Mouse (Mus musculus) limb, embryonic 11.5 days (tissue): ENCODE measurements around the gene Dlk2. TPM values are rescaled to one million over a fixed set of nuclear protein-coding genes. Genes with fewer than 3 reads are reported as not detected.

Experiments
- ATAC-seq: fragments of 200-750 bp; cut with Nextera tagmentation; 2 replicates; pipeline ENCODE4 v1.8.0; 2017; ENCODE audit warnings: low read depth; ENCODE audit not compliant: insufficient number of reproducible peaks, low FRiP score, low TSS enrichment
- DNase-seq: peaks from one replicate; pipeline ENCODE4 v3.0.0-alpha.2; 2015; ENCODE audit warnings: low spot score
- H3K27ac ChIP-seq: fragments of 300-500 bp; sonication (generic); replicated peaks from 2 replicates; pipeline ENCODE4 v1.5.1; 2014; ENCODE audit warnings: low read depth, mild to moderate bottlenecking, low read length
- H3K27me3 ChIP-seq: fragments of 300-500 bp; sonication (generic); 2 replicates; pipeline ENCODE4 v1.6.1; 2014; ENCODE audit warnings: mild to moderate bottlenecking, low read length, mixed read lengths; ENCODE audit not compliant: control insufficient read depth, insufficient read depth
- H3K36me3 ChIP-seq: fragments of 300-500 bp; sonication (generic); 2 replicates; pipeline ENCODE4 v1.6.1; 2014; ENCODE audit warnings: mild to moderate bottlenecking, low read length, moderate library complexity, mixed read lengths; ENCODE audit not compliant: control insufficient read depth, insufficient read depth
- H3K4me1 ChIP-seq: fragments of 300-500 bp; sonication (generic); 2 replicates; pipeline ENCODE4 v1.6.1; 2014; ENCODE audit warnings: low read length, mixed read lengths; ENCODE audit not compliant: control insufficient read depth, insufficient read depth
- H3K4me2 ChIP-seq: fragments of 300-500 bp; sonication (generic); 2 replicates; pipeline ENCODE4 v1.6.1; 2014; ENCODE audit warnings: low read depth, mild to moderate bottlenecking, moderate library complexity; ENCODE audit not compliant: severe bottlenecking
- H3K4me3 ChIP-seq: fragments of 300-500 bp; sonication (generic); 2 replicates; pipeline ENCODE4 v1.5.1; 2014; ENCODE audit warnings: low read depth, low read length
- H3K9ac ChIP-seq: fragments of 300-500 bp; sonication (generic); 2 replicates; pipeline ENCODE4 v1.6.1; 2014; ENCODE audit warnings: mild to moderate bottlenecking, low read length
- H3K9me3 ChIP-seq: fragments of 300-500 bp; sonication (generic); 2 replicates; pipeline ENCODE4 v1.6.1; 2016; ENCODE audit warnings: low read length; ENCODE audit not compliant: control insufficient read depth
- WGBS: fragments of 180-500 bp; shearing (Covaris S2); extraction: QIAGEN DNeasy Blood & Tissue Kit; methylation state at CpG from one replicate; pipeline ENCODE4 v1.1.7; 2014; 5-methylcytosine and 5-hydroxymethylcytosine counted together
- polyA plus RNA-seq: library from polyadenylated mRNA; unstranded; fragments of >200 nt; fragmentation: Nextera tagmentation; extraction: Ambion mirVana; gene quantifications from 2 replicates; pipeline ENCODE4 v1.2.1, GENCODE M21; 2014

Dlk2 gene
- polyA plus RNA-seq, 1 experiment from 2014 or later = 1.1 TPM

GRCm38 (mm10) chr17:46313135-46313715 lies 16.0 kb downstream of the Dlk2 start:
- 83% methylated on average over 9 of the region's 9 CpGs for WGBS

GRCm38 (mm10) chr17:46315813-46316212 lies 18.6 kb downstream of the Dlk2 start:
- H3K9me3 ChIP-seq = no peaks in the 10 kb centered on the region
- H3K36me3 ChIP-seq = no peaks in the 10 kb centered on the region
- WGBS = 90% methylated on average over 10 of the region's 10 CpGs
- no peak overlapping the region for H3K9ac ChIP-seq
- H3K4me2 ChIP-seq = no peak overlapping the region
- H3K27me3 ChIP-seq = no peaks in the 10 kb centered on the region
- no peaks in the 10 kb centered on the region for H3K4me1 ChIP-seq
- H3K27ac ChIP-seq = no peak overlapping the region
- DNase-seq = no peak
- no peak overlapping the region for H3K4me3 ChIP-seq
- ATAC-seq = no peak

More at GRCm38 (mm10) chr17:46313135-46313715, 16.0 kb downstream of the Dlk2 start:
- Histone ChIP-seq H3K36me3 (no peaks in the 10 kb centered on the region), H3K4me3 (no peak overlapping the region), H3K4me1 (no peaks in the 10 kb centered on the region), H3K4me2 (no peak overlapping the region), H3K27me3 (no peaks in the 10 kb centered on the region), H3K9ac (no peak overlapping the region), H3K27ac (no peak overlapping the region), H3K9me3 (no peaks in the 10 kb centered on the region)
- ATAC-seq (no peak), DNase-seq (no peak)

DNA sequence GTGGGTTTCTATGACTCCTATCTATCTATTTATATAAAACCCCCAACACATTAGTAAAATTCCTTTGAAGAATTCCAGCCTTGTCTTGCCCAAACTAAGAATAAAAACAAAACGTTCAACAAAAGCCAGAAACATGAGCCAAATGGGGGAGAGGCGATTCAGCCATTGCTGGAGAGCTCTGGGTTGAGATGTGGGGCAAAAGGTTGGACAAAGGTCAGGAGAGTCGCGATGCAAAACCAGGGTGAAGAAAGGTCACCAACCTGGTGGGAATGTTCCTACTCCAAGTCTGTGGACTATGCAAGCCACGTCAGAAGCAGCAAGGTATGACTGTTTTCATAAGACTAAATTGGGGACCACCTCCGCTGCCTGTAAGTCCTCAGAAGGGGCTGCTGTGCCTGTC lies 23.3 kb downstream of the Dlk2 start:
- no peak overlapping the region for H3K4me3 ChIP-seq
- no peak overlapping the region for H3K27ac ChIP-seq
- H3K27me3 ChIP-seq = no peaks in the 10 kb centered on the region
- DNase-seq = no peak
- peaks cover 3% of the 10 kb centered on the region; the same call in 1 of the 2 replicates for H3K36me3 ChIP-seq
- no peaks in the 10 kb centered on the region for H3K9me3 ChIP-seq
- H3K4me1 ChIP-seq = no peaks in the 10 kb centered on the region
- no peak for ATAC-seq
- H3K9ac ChIP-seq = no peak overlapping the region
- H3K4me2 ChIP-seq = no peak overlapping the region
- WGBS = 72% methylated on average over 6 of the region's 6 CpGs

DNA sequence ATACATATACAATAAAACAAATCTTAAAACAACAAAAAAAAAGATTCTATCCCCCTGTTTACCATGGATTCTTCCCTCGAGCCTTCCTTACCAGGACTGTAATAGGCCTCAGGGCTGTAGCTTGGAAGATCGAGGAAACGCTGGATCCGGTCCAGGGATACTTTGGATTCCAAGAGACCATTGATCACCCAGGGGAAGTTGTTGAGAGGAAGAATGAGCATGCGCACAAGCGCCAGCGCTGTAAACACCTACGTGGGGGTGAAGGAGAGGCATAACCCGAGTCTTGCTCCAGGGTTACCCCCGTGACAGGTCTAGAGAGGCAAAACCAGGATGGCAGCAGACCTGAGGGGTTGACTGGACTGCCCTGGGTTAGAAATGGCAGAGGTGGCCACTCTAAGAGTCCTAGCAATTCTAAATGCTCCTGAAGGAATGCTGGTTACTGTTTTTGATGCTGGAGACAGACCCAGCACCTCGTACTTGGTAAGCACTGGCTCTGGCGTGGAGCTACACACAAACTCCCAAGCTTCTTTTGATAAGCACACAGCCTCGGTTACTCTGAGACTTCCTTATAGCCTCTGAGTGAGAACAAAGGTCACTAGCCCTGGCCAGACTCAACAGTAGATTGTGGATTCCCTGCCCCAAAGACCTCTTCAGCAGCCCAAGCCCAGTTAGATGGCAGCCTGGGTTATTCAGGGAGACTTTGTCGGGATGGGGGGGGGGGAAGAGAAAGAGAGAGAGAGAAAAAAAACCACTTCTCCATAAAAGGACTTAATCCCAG lies 25.0 kb downstream of the Dlk2 start:
- Histone ChIP-seq H3K4me3 (no peak overlapping the region), H3K4me1 (no peaks in the 10 kb centered on the region), H3K9me3 (no peaks in the 10 kb centered on the region), H3K27ac (no peak overlapping the region), H3K36me3 (peaks cover 3% of the 10 kb centered on the region; the same call in 1 of the 2 replicates), H3K9ac (no peak overlapping the region), H3K27me3 (no peaks in the 10 kb centered on the region), H3K4me2 (no peak overlapping the region)
- no peak for ATAC-seq
- 88% methylated on average over 14 of the region's 14 CpGs for WGBS
- no peak for DNase-seq

DNA sequence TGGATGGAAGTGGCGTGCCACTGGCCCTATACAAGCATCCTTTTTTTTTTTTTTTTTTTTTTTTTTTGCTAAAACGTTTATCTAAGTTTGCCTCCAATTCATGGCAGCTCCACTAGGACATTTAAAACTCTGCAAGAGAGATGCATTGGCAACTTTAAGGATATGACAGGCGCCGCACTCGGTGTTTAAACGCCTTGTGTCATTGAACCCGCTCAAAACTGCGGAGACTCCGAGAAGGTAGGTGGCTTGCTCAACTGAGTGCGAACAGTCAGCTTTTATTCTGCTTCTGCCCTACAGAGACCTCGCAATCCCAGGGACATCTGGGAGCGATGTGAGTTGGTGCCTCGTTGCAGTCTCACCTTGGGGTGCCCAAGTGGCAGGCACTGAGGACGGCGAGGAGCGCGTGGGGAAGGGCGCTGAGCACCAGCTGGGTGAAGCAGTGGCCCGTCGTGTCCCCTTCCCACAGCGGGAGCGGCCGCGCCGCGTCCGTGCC lies 30.2 kb downstream of the Dlk2 start:
- ATAC-seq (peak; percentile 63), DNase-seq (no peak)
- no peaks in the 10 kb centered on the region for H3K4me1 ChIP-seq
- H3K9ac ChIP-seq = peak overlapping the region; percentile 82
- 4% methylated on average over 27 of the region's 27 CpGs for WGBS
- H3K4me2 ChIP-seq = peak overlapping the region; percentile 81
- peak overlapping the region; percentile 67 for H3K4me3 ChIP-seq
- H3K27me3 ChIP-seq = no peaks in the 10 kb centered on the region
- H3K36me3 ChIP-seq = no peaks in the 10 kb centered on the region; the same call in 1 of the 2 replicates
- peak overlapping the region; percentile 86 for H3K27ac ChIP-seq
- no peaks in the 10 kb centered on the region for H3K9me3 ChIP-seq

GRCm38 (mm10) chr17:46327906-46328534 lies 30.8 kb downstream of the Dlk2 start, which contains the start of gene Abcc10:
TSS of gene Abcc10 (minus strand) at chr17:46328352.
- no peaks in the 10 kb centered on the region for H3K4me1 ChIP-seq
- no peaks in the 10 kb centered on the region for H3K9me3 ChIP-seq
- peak within 1 kb of the TSS; percentile 82 for H3K9ac ChIP-seq
- no peaks in the 10 kb centered on the region for H3K27me3 ChIP-seq
- WGBS = under 1% methylated on average over 40 of the region's 40 CpGs
- no peaks in the 10 kb centered on the region; the same call in 1 of the 2 replicates for H3K36me3 ChIP-seq
- DNase-seq = peak; percentile 97
- H3K4me2 ChIP-seq = peak within 1 kb of the TSS; percentile 81
- H3K4me3 ChIP-seq = peak within 1 kb of the TSS; percentile 67
- peak; percentile 95 for ATAC-seq
- H3K27ac ChIP-seq = peak within 1 kb of the TSS; percentile 86

- DNase-seq (no peak), ATAC-seq (no peak)
- Histone ChIP-seq H3K9me3 (no peaks in the 10 kb centered on the region), H3K9ac (no peak overlapping the region), H3K4me2 (peak overlapping the region; percentile 81; the same call in 1 of the 2 replicates), H3K27ac (no peak overlapping the region), H3K4me3 (peak overlapping the region; percentile 67), H3K36me3 (no peaks in the 10 kb centered on the region; the same call in 1 of the 2 replicates), H3K4me1 (no peaks in the 10 kb centered on the region), H3K27me3 (no peaks in the 10 kb centered on the region)
- WGBS = 76% methylated on average over 6 of the region's 6 CpGs
Observed at GRCm38 (mm10) chr17:46328723-46329122, 31.5 kb downstream of the Dlk2 start.

DNA sequence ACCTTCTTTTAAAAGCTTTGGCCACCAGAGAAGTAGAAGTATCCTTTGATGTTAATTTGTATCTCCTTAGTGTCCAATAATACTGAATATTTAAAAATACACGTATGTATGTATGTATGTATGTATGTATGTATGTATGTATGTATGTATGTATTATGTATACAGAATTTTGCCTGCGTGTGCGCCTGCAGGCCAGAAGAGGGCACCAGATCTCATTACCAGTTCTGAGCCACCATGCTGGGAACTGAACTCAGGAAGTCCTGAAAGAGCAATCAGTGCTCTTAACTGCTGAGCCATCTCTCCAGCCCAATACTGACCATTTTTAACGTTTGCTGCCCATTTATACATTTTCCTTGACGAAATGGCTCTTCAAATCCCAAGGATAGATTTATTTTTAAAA lies 39.3 kb downstream of the Dlk2 start:
- Histone ChIP-seq H3K4me3 (no peak overlapping the region), H3K27ac (no peak overlapping the region), H3K4me2 (no peak overlapping the region), H3K9me3 (no peaks in the 10 kb centered on the region), H3K9ac (no peak overlapping the region), H3K36me3 (no peaks in the 10 kb centered on the region), H3K27me3 (no peaks in the 10 kb centered on the region), H3K4me1 (no peaks in the 10 kb centered on the region)
- DNase-seq = peak; percentile 29
- WGBS = 20% methylated on average over 5 of the region's 5 CpGs
- no peak for ATAC-seq
